Mouse (Mus musculus) urinary bladder, postnatal 36 days (tissue): ENCODE results near the gene Rtn2.
A peak's percentile ranks its signal among the peaks of the same experiment; 100 is the strongest.

Source experiments
- DNase-seq, 2 experiments: peaks; one replicate each; pipeline ENCODE4 v3.0.0; 2022; ENCODE audit warnings: low spot score in 2 of 2, mixed read lengths in 1 of 2

Gene Rtn2

GRCm38 (mm10) chr7:19318676-19319075 lies 36.3 kb downstream of the Rtn2 start:
- DNase-seq = no peak

DNA sequence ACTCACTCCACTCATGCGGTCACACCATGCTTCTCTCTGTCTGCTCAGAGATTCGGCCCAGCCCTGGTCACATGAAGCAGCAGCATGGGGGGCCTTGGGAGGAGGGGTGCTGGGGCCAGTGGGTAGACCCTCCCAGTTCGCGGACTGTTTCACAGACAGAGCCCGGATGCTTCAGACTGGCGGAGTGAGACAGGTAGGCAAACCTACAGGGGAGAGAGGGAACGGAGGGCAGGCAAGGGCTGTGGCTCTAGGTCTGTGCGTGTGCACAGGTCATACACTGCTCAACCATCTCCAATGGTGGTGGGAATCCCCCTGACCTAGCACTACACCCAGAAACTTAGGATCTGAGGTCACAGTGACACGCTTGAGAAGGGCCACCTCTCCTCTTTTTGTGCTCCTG lies 37.0 kb downstream of the Rtn2 start:
- no peak for DNase-seq

DNA sequence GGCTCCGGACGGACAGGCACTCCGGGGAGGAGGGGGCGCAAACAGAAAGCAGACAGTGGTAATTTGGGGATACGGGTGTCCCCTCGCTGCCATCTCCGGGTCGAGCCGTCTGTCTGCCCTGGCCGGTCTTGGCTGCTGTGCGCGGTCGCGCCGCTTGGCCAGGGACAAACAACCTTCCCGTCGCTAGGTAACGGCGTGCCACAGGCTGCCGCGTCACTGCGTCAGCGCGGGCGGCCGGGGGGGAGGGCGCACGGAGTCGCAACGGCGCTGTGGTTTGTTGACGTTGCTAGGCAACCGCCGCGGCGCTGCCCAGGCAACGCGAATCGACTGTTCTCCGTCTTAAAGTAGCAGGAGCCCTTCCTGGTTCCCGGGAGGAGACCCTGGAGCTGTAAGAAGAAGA lies 37.5 kb downstream of the Rtn2 start:
- DNase-seq = peak; percentile 93 to 96

GRCm38 (mm10) chr7:19320637-19321036 lies 38.2 kb downstream of the Rtn2 start:
- DNase-seq = no peak

DNA sequence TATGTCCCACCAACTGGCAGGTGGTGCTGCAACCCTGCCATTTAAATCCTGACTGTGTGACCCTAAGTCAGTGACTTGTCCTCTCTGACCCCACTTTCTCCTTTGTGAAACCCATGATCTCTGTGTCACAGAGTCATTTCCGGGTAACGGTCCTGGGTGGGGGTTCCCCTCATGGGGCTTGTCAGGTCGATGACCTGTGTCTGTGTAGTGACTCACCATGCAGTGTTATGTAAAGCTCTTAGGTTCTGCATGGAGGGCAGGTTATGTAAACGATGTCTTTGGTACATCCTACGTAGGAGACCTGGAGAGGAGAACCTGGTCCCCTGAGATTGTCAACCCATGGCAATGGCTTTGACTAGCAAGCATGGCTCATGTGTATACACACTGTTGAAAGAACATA lies 39.0 kb downstream of the Rtn2 start:
- DNase-seq = no peak

DNA sequence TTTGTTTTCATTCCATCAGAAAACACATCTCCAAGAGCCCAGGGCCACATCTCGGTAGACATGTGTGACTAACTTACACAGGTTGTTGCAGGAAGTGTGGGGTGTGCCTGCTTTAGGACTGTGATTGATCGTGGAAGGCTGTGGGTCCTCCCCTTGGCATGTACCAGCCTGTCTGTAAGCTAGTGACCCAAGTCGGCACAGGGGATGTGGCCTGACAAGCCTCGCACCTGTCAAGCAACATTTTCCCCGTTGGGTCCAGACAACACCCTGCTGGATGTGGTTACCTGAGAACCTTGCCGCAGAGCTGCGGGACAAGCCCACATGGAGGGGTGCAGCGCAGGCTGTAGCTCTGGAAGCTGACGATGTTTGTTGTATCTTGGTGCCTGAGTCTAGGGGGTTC lies 40.1 kb downstream of the Rtn2 start:
- DNase-seq = peak; percentile 68 to 76

- no peak for DNase-seq
These were observed 41.8 kb downstream of the Rtn2 start for GRCm38 (mm10) chr7:19324221-19324620.

GRCm38 (mm10) chr7:19325262-19326199 lies 43.1 kb downstream of the Rtn2 start:
- no peak for DNase-seq

DNA sequence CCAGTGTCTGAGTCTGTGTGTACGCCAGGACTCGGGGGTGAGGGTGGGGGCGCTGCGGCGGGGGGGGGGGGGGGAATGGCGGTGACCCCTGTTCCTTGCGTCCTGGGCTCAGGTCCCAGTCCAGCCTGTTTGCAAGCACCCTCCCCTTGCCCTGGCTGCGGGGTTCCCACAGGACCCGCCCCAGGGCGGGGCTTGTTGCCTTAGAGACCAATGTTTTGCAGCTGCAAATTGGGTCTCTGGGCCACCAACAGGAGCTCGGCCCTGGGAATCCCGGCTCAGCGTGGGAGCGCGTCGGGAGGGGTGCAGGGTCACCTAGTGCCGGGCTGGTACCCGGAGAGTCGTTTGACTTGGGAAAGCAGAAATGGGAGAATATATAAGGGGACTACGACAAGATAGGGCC lies 43.9 kb downstream of the Rtn2 start:
- peak; percentile 81 to 86 for DNase-seq

GRCm38 (mm10) chr7:19327128-19327527 lies 44.7 kb downstream of the Rtn2 start:
- peak; percentile 78 to 93 for DNase-seq

GRCm38 (mm10) chr7:19327782-19328181 lies 45.4 kb downstream of the Rtn2 start:
- no peak for DNase-seq

- DNase-seq = no peak
These were observed 46.0 kb downstream of the Rtn2 start for GRCm38 (mm10) chr7:19328425-19328824.

DNA sequence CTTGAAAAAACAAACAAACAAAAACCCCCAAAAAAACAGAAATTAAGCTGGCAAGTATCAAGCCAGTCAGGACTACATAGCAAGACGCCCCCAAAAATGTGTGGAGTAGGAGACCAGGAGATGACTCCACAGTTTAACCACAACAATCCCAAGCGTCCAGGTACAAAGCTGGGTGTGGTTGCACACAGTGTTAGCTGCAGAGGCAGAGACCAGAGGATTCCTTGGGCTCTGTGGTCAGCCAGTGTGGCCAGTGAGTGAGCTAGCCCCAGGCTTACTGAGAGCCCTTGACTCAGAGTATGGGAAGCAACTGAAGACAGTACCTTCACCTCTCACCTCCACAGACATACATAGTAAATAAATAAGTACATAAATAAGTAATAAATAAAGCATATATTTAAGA lies 49.5 kb downstream of the Rtn2 start:
- DNase-seq = no peak

GRCm38 (mm10) chr7:19332709-19333352 lies 50.4 kb downstream of the Rtn2 start:
- peak; percentile 59 to 68 for DNase-seq

GRCm38 (mm10) chr7:19335583-19335982 lies 53.2 kb downstream of the Rtn2 start:
- no peak for DNase-seq

- DNase-seq = no peak
These were observed 54.7 kb downstream of the Rtn2 start for GRCm38 (mm10) chr7:19337122-19337521.

DNA sequence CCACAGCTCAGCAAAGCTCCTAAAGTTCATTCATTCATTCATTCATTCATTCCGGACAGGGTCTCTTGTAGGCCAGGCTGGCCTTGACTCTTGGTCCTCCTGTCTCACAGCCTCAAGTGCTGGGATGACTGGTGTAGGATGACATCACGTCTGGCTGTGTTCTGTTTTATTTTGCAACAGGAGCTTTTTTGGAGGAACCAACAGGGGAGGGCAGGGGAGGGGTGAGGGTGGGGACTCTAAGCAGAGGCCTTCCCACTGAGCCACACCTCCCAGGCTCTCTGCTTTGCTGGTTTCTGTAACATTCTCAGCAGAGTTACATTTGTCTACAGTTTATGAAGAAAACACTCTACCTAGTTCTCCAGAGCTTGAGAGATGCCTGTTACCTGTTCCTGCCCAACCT lies 55.6 kb downstream of the Rtn2 start:
- no peak for DNase-seq

DNA sequence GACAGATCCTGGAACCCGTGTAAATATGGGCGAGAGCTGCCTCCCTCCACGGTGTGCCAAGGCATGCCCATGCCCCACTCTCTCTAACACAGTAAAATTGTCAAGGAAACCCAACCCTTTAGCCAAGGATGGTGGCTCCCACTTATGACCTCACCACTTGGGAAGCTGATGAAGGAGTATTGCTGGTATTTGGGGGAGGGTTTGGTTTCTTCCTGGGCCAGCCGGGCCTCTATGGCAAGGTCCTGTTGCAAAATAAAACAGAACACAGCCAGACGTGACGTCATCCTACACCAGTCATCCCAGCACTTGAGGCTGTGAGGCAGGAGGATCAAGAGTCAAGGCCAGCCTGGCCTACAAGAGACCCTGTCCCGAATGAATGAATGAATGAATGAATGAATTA lies 56.2 kb downstream of the Rtn2 start:
- DNase-seq = no peak

DNA sequence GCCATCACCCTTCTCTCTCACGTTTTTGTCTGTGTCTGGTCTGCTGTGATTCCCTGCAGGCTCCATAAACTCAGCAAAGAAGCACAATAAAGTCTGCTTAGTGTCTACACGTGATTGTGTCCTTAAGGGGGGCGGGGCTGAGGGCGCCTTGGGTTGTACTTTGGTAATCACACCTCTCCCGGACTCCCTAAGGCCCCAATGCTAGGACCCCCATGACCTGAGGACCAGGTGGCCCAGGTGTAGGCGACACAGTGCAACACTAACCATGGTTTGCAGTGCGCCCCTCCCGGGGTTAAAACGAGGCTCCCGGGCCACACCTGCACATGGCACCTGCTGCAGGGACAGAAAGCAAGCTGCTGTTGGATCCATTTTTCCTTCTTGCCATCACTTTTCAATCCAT lies 58.8 kb downstream of the Rtn2 start:
- no peak for DNase-seq

DNA sequence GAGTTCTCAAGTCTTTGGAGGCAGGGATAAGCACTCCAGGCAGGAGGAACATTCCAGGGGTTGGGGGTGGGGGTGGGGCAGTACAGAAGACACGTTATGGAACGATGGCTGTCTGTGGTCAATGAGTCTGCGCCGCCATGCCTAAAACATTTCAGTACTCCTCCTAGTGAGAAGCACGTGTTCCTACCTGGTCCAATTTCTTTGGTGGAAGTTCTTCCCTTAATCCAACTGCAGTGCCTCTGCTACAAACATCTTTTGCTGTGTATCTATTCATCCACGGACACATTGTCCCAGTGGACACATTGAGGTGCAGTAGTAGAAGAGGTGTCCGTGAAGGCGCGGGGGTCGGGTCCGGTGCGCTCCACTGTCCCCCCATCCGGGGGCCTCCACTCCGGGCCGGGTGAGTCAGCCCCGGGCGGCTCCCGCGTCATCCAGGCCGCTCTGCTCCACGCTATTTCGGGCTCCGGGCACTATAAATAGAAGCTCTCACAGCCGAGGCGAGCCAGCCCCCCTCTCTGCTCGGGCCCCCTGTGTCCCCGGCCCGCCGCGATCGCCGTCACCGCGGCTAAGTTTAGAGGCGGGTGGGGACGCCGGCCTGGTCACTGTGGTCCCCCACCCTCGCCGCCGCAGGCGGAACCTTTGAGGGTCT lies 59.5 kb downstream of the Rtn2 start:
- no peak for DNase-seq

GRCm38 (mm10) chr7:19342481-19343027 lies 60.1 kb downstream of the Rtn2 start:
- peak; percentile 81 to 86 for DNase-seq

GRCm38 (mm10) chr7:19343210-19343808 lies 60.9 kb downstream of the Rtn2 start:
- DNase-seq = peak; percentile 62 to 68
